Mouse (Mus musculus) cortical plate, adult 2 months (tissue): ENCODE data around the gene Astn2. TPM values are rescaled to one million over a fixed set of nuclear protein-coding genes. Genes with fewer than 3 reads are reported as not detected.

ENCODE experiments used
- H3K27ac ChIP-seq: fragments of 200-500 bp; 2 replicates; pipeline ENCODE4 v1.5.1; 2012; ENCODE audit warnings: low read length, control low read depth, inconsistent platforms; ENCODE audit not compliant: insufficient read depth
- H3K4me1 ChIP-seq: fragments of 200-500 bp; 2 replicates; pipeline ENCODE4 v1.6.1; 2011; ENCODE audit warnings: low read length; ENCODE audit not compliant: control insufficient read depth, insufficient read depth
- H3K4me3 ChIP-seq: fragments of 200-500 bp; 2 replicates; pipeline ENCODE4 v1.5.1; 2011; ENCODE audit warnings: mild to moderate bottlenecking, low read length, control low read depth; ENCODE audit not compliant: insufficient read depth
- CTCF ChIP-seq: fragments of 200-500 bp; IDR thresholded peaks from 2 replicates; pipeline ENCODE4 v1.5.1; 2011; ENCODE audit warnings: mild to moderate bottlenecking, control low read depth, low read length; ENCODE audit not compliant: insufficient read depth; ENCODE audit errors: extremely low read depth
- POLR2A ChIP-seq: fragments of 200-500 bp; IDR thresholded peaks from 2 replicates; pipeline ENCODE4 v1.6.1; 2011; ENCODE audit warnings: mild to moderate bottlenecking, low read length, control low read depth; ENCODE audit not compliant: insufficient read depth; ENCODE audit errors: extremely low read depth
- polyA plus RNA-seq: library from polyadenylated mRNA; depleted of rRNA; stranded (reverse); fragments of >200 nt; gene quantifications from 2 replicates; pipeline ENCODE4 v1.2.3, GENCODE M21; 2012; rRNA removed

The Astn2 gene
- polyA plus RNA-seq: 20.9 and 22.1 TPM in 2 replicates

- Histone ChIP-seq H3K27ac (0 out of 2 replicates have a peak within 1 kb of the TSS, but pooled peaks have one; percentile 29), H3K4me3 (peak within 1 kb of the TSS; percentile 90), H3K4me1 (no peaks in the 10 kb centered on the region)
- TF ChIP-seq CTCF: no peak
- TF ChIP-seq POLR2A: peak; percentile 41; the same call in 1 of the 2 replicates
Measured at GRCm38 (mm10) chr4:66404201-66404711, at the start of gene Astn2. Gene Astn2, minus strand, starts transcription at chr4:66404611.

GRCm38 (mm10) chr4:66450115-66450514, 45.7 kb upstream of the Astn2 start:
- Histone ChIP-seq H3K4me3 (no peak overlapping the region), H3K4me1 (no peaks in the 10 kb centered on the region), H3K27ac (no peak overlapping the region)
- no peak for TF ChIP-seq POLR2A
- TF ChIP-seq CTCF: 0 out of 2 replicates have a peak, but pooled peaks have one; percentile 2

GRCm38 (mm10) chr4:66431256-66431655, 26.8 kb upstream of the Astn2 start:
- H3K4me3 ChIP-seq: no peak overlapping the region
- no peak overlapping the region for H3K27ac ChIP-seq
- no peak for TF ChIP-seq CTCF
- no peak for TF ChIP-seq POLR2A
- H3K4me1 ChIP-seq: no peaks in the 10 kb centered on the region

- Histone ChIP-seq H3K4me3 (no peak overlapping the region), H3K27ac (no peak overlapping the region), H3K4me1 (no peaks in the 10 kb centered on the region)
- TF ChIP-seq CTCF: no peak
- TF ChIP-seq POLR2A: no peak
Measured at GRCm38 (mm10) chr4:66425804-66426203, 21.4 kb upstream of the Astn2 start.

GRCm38 (mm10) chr4:66414778-66415177, 10.4 kb upstream of the Astn2 start:
- no peaks in the 10 kb centered on the region for H3K4me1 ChIP-seq
- no peak overlapping the region for H3K27ac ChIP-seq
- TF ChIP-seq POLR2A: no peak
- TF ChIP-seq CTCF: no peak
- no peak overlapping the region; the same call in 1 of the 2 replicates for H3K4me3 ChIP-seq

GRCm38 (mm10) chr4:66405086-66405485, 675 bp upstream of the Astn2 start:
- Histone ChIP-seq H3K4me3 (peak overlapping the region; percentile 90; the same call in 1 of the 2 replicates), H3K27ac (no peak overlapping the region), H3K4me1 (no peaks in the 10 kb centered on the region)
- no peak for TF ChIP-seq POLR2A
- TF ChIP-seq CTCF: no peak

- Histone ChIP-seq H3K27ac (no peak overlapping the region), H3K4me1 (no peaks in the 10 kb centered on the region), H3K4me3 (peak overlapping the region; percentile 90)
- TF ChIP-seq CTCF: no peak
- TF ChIP-seq POLR2A: no peak
Measured at GRCm38 (mm10) chr4:66403708-66404200, 657 bp downstream of the Astn2 start.

- TF ChIP-seq CTCF: no peak
- no peak for TF ChIP-seq POLR2A
- no peak overlapping the region for H3K27ac ChIP-seq
- peak overlapping the region; percentile 90 for H3K4me3 ChIP-seq
- no peaks in the 10 kb centered on the region for H3K4me1 ChIP-seq
Measured at GRCm38 (mm10) chr4:66403116-66403707, 1.2 kb downstream of the Astn2 start.

GRCm38 (mm10) chr4:66402611-66403010, 1.8 kb downstream of the Astn2 start:
- TF ChIP-seq CTCF (no peak), POLR2A (no peak)
- no peak overlapping the region for H3K27ac ChIP-seq

GRCm38 (mm10) chr4:66401186-66401681, 3.2 kb downstream of the Astn2 start:
- no peak overlapping the region for H3K27ac ChIP-seq
- no peaks in the 10 kb centered on the region for H3K4me1 ChIP-seq
- peak overlapping the region; percentile 90 for H3K4me3 ChIP-seq
- TF ChIP-seq POLR2A: no peak
- peak; percentile 85 for TF ChIP-seq CTCF

More at GRCm38 (mm10) chr4:66402611-66403010, 1.8 kb downstream of the Astn2 start:
- Histone ChIP-seq H3K4me1 (no peaks in the 10 kb centered on the region), H3K4me3 (peak overlapping the region; percentile 90)
